Mouse (Mus musculus) thymus, adult 2 months (tissue): ENCODE results near the gene Slc38a4. TPM values are rescaled to one million over a fixed set of nuclear protein-coding genes. Genes with fewer than 3 reads are reported as not detected.

ENCODE experiments used
- DNase-seq: peaks from one replicate; pipeline ENCODE4 v3.0.0; 2021
- H3K27ac ChIP-seq: fragments of 200-500 bp; 2 replicates; pipeline ENCODE4 v1.5.1; 2012; ENCODE audit warnings: low read length, control low read depth; ENCODE audit not compliant: control insufficient read depth, insufficient read depth
- H3K27me3 ChIP-seq: fragments of 200-500 bp; 2 replicates; pipeline ENCODE4 v1.6.1; 2012; ENCODE audit warnings: mild to moderate bottlenecking, low read length, moderate library complexity, mixed read lengths; ENCODE audit not compliant: control insufficient read depth, insufficient read depth
- H3K36me3 ChIP-seq: fragments of 200-500 bp; 2 replicates; pipeline ENCODE4 v1.6.1; 2012; ENCODE audit warnings: mild to moderate bottlenecking, low read length, moderate library complexity; ENCODE audit not compliant: control insufficient read depth, insufficient read depth
- H3K4me1 ChIP-seq: fragments of 200-500 bp; replicated peaks from 2 replicates; pipeline ENCODE4 v1.6.1; 2012; ENCODE audit warnings: low read length; ENCODE audit not compliant: control insufficient read depth, insufficient read depth
- H3K4me3 ChIP-seq: fragments of 200-500 bp; 2 replicates; pipeline ENCODE4 v1.5.1; 2012; ENCODE audit warnings: mild to moderate bottlenecking, low read length, control low read depth, moderate library complexity; ENCODE audit not compliant: control insufficient read depth, insufficient read depth
- CTCF ChIP-seq: fragments of 200-500 bp; IDR thresholded peaks from 2 replicates; pipeline ENCODE4 v1.5.1; 2012; ENCODE audit warnings: mild to moderate bottlenecking, control low read depth, low read length, moderate library complexity, borderline replicate concordance; ENCODE audit not compliant: control insufficient read depth, poor library complexity, insufficient read depth; ENCODE audit errors: extremely low read depth
- POLR2A ChIP-seq: fragments of 200-500 bp; IDR thresholded peaks from 2 replicates; pipeline ENCODE4 v1.6.1; 2012; ENCODE audit warnings: mild to moderate bottlenecking, low read length, control low read depth, moderate library complexity; ENCODE audit not compliant: control insufficient read depth, poor library complexity, insufficient read depth; ENCODE audit errors: extremely low read depth
- WGBS: fragments of 180-500 bp; shearing (Covaris S2); methylation state at CpG from one replicate; pipeline ENCODE4 v1.1.7; 2018; 5-methylcytosine and 5-hydroxymethylcytosine counted together
- polyA plus RNA-seq: library from polyadenylated mRNA; depleted of rRNA; stranded (reverse); fragments of >200 nt; gene quantifications from 2 replicates; pipeline ENCODE4 v1.2.3, GENCODE M21; 2012; rRNA removed

Gene Slc38a4
- 1.8 and 2.2 TPM in 2 replicates for polyA plus RNA-seq

DNA sequence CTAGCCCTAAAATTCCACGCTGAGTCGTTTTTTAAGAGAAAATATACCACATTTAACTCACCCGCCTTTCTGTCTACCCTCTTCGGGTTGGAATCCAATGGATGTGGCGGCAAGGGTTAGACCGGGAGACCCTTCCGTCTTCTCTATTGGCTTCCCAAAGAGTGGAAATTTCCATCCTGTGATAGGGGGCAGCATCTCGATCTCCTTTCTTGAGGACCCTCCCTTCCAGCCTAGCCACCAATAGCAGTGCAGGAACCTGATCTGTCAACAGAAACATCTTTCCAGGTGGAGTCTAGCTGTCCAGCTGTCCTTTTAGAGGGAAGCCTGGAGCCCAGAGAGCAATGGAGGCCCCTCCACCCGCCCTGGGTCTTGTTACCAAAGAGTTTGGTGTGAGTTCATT is at the start of gene Slc38a4:
Gene Slc38a4, minus strand, starts transcription at position 163 of the 400 bp plus-strand sequence.
- Histone ChIP-seq H3K4me3 (no peak within 1 kb of the TSS), H3K27me3 (peaks cover 2% of the 10 kb centered on the region; the same call in 1 of the 2 replicates), H3K36me3 (no peaks in the 10 kb centered on the region), H3K4me1 (no peaks in the 10 kb centered on the region), H3K27ac (no peak within 1 kb of the TSS)
- DNase-seq, result no peak
- TF ChIP-seq POLR2A (no peak), CTCF (no peak)
- 57% methylated on average over 9 of the region's 9 CpGs for WGBS

DNA sequence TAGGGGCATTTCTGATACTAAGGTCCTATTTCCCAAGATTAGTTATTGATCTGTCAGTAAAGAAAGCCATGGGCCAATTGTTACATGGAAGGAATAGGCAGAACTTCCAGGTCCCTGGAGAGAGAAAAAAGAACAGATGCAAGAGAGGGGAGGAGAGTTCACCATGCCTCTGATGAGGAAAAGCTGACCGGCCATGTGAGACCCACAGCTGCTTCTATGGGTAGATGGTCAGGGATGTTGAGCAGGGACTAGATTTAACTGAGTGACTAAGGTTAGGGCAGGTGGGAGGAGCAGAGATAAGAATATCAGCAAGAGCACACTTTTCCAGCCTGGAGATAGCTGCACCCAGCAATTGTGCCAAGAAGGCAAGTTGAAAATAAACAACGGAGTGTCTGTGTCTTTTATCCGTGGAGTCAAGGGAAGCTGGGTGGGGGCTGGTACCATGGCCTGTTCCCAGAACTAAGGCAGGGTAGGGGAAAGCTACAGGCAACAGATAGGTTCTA is 49.2 kb upstream of the Slc38a4 start:
- Histone ChIP-seq H3K27ac (no peak overlapping the region), H3K36me3 (no peaks in the 10 kb centered on the region), H3K27me3 (no peaks in the 10 kb centered on the region), H3K4me3 (no peak overlapping the region), H3K4me1 (no peaks in the 10 kb centered on the region)
- no peak for DNase-seq
- 82% methylated on average over 3 of the region's 3 CpGs for WGBS
- TF ChIP-seq POLR2A, result no peak
- TF ChIP-seq CTCF, result no peak

DNA sequence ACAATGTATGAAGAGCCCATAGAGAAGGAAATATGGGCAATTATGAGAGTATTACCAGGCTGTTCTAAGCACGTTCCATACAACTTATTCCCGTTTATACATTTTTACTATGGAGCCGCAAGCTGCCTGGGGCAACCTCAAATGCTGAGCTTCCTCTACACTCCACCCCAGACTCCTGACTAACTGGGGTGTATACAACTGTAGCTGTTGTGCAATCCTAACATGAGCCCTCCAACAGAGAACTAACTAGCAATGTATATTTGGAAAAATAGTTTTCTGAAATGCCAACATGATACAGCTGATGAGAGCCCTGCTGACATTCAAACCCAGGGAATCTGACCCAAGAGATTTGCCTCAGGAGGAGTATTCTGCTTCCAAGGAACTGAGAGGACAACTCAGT is 48.3 kb upstream of the Slc38a4 start:
- Histone ChIP-seq H3K4me3 (no peak overlapping the region), H3K27me3 (no peaks in the 10 kb centered on the region), H3K36me3 (no peaks in the 10 kb centered on the region), H3K27ac (no peak overlapping the region), H3K4me1 (no peaks in the 10 kb centered on the region)
- 90% methylated on average over 3 of the region's 3 CpGs for WGBS
- DNase-seq, result no peak
- TF ChIP-seq CTCF (no peak), POLR2A (no peak)

DNA sequence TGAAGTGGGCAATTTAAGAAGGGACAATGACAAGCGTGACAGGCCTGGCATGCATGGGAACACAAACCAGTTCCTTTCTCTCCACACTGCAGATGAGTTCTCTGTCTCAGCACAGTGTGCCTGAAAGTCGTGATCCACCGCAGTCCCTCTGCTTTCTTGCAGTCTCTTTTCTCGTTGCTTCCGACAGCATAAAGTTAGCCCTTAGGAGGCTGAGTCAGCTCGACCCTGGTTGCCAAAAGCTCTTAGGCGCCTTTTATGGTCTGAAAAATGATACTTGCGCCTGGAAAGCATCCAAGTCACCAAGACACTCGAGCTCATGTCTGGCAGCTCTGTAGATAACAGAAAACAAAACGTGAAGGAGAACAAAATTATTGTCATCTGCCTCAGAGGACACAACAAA is 47.1 kb upstream of the Slc38a4 start:
- 72% methylated on average over 10 of the region's 10 CpGs for WGBS
- DNase-seq, result no peak
- no peak for TF ChIP-seq CTCF
- TF ChIP-seq POLR2A, result no peak
- Histone ChIP-seq H3K27me3 (no peaks in the 10 kb centered on the region), H3K36me3 (no peaks in the 10 kb centered on the region), H3K4me1 (no peaks in the 10 kb centered on the region), H3K4me3 (no peak overlapping the region), H3K27ac (no peak overlapping the region)

DNA sequence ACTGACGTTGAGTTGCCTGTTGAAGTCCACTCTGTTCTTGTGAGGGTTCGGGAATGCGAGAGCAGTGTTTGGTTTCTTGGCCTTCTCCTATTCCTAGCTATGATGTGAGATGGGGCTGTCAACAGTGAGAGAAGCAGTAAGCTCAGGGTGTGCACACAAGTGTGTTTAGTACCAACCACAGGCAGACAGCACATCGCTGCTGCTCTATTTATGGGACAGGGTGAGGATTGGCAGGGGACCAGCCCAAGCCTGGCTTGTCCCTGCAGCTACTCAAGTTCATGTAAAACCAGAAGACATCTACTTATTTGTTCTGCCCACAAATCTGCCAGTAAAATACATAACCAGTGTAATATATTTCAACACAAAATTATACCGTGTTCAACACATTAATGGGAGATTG is 46.4 kb upstream of the Slc38a4 start:
- H3K27me3 ChIP-seq, result no peaks in the 10 kb centered on the region
- no peak for DNase-seq

DNA sequence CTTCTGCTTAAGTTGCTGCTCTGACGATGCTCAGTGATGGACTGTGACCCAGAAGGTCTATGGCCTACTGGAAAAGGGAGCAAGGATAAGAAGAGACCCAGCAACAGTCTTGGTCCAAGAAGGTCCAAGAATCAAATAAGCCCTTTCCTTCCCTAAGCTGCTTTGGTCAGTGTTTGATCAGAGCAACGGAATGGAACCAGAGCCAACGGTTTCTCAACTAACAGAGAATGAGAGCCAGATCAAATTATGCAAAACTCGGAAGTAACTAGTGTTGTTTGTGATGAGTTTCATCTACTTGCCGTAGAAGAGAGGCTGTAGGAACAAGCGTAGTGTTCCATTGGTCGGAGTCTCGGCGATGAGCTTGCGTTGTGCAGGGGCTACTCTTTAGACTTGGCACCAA is 43.3 kb upstream of the Slc38a4 start:
- no peaks in the 10 kb centered on the region for H3K36me3 ChIP-seq
- H3K4me1 ChIP-seq, result no peaks in the 10 kb centered on the region
- H3K4me3 ChIP-seq, result no peak overlapping the region
- DNase-seq, result no peak
- no peak for TF ChIP-seq CTCF
- TF ChIP-seq POLR2A, result no peak
- no peak overlapping the region for H3K27ac ChIP-seq
- WGBS, result 97% methylated on average over 10 of the region's 10 CpGs
- H3K27me3 ChIP-seq, result no peaks in the 10 kb centered on the region

More for the DNA sequence above, 46.4 kb upstream of the Slc38a4 start:
- no peaks in the 10 kb centered on the region for H3K4me1 ChIP-seq
- no peak overlapping the region for H3K27ac ChIP-seq
- no peaks in the 10 kb centered on the region for H3K36me3 ChIP-seq
- TF ChIP-seq CTCF (no peak), POLR2A (no peak)
- H3K4me3 ChIP-seq, result no peak overlapping the region
- 98% methylated on average over 5 of the region's 5 CpGs for WGBS

DNA sequence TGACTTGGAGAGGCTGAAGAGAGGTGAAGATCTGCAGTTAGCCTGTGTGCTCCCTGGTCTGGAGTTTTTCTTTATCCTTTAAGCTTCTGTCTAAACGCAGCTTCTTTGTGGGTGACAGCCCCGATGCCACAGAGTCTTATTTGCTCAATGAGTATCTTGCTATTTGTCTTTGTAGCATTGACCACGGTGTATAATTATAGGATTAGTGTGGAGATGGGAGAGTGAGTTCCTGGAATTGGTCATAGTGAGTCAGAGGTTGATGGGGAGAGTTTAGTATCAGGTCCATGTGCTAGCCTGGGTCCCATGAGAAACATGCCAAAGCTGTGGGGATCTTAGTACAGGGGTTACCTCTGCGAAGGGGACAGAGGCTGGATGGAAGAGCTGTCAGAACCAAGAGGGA is 41.8 kb upstream of the Slc38a4 start:
- Histone ChIP-seq H3K36me3 (no peaks in the 10 kb centered on the region), H3K27ac (no peak overlapping the region), H3K4me1 (no peaks in the 10 kb centered on the region), H3K27me3 (no peaks in the 10 kb centered on the region), H3K4me3 (no peak overlapping the region)
- 92% methylated on average over 4 of the region's 4 CpGs for WGBS
- DNase-seq, result no peak
- TF ChIP-seq CTCF (no peak), POLR2A (no peak)
